Mouse (Mus musculus): ENCODE data around the gene Bhlhe23.

The Bhlhe23 gene

GRCm38 (mm10) chr2:180775223-180775622 lies 1.5 kb downstream of the Bhlhe23 start:
- in situ Hi-C loops (cut with MboI) = loop anchor here (10.0 kb wide), 1 partner anchor 200 kb away; no protein-coding TSS in a partner anchor

- in situ Hi-C loops (cut with MboI) = no loop called here
These were observed 11.0 kb downstream of the Bhlhe23 start for GRCm38 (mm10) chr2:180765713-180766112.

- in situ Hi-C loops (cut with MboI) = no loop called here
These were observed 11.7 kb downstream of the Bhlhe23 start for GRCm38 (mm10) chr2:180764986-180765385.

GRCm38 (mm10) chr2:180758513-180759263 lies 18.0 kb downstream of the Bhlhe23 start:
- in situ Hi-C loops (cut with MboI) = no loop called here

- in situ Hi-C loops (cut with MboI) = no loop called here
These were observed 19.9 kb downstream of the Bhlhe23 start for GRCm38 (mm10) chr2:180756786-180757185.

GRCm38 (mm10) chr2:180755896-180756295 lies 20.8 kb downstream of the Bhlhe23 start:
- in situ Hi-C loops (cut with MboI) = no loop called here

GRCm38 (mm10) chr2:180754976-180755688 lies 21.6 kb downstream of the Bhlhe23 start:
- in situ Hi-C loops (cut with MboI) = no loop called here

- in situ Hi-C loops (cut with MboI) = no loop called here
These were observed 27.8 kb downstream of the Bhlhe23 start for GRCm38 (mm10) chr2:180748904-180749303.

- in situ Hi-C loops (cut with MboI) = no loop called here
These were observed 30.0 kb downstream of the Bhlhe23 start for GRCm38 (mm10) chr2:180746569-180747192.

- in situ Hi-C loops (cut with MboI) = no loop called here
These were observed 31.3 kb downstream of the Bhlhe23 start for GRCm38 (mm10) chr2:180745248-180745927.

- in situ Hi-C loops (cut with MboI) = no loop called here
These were observed 33.4 kb downstream of the Bhlhe23 start for GRCm38 (mm10) chr2:180743321-180743720.

GRCm38 (mm10) chr2:180742820-180743219 lies 33.9 kb downstream of the Bhlhe23 start:
- in situ Hi-C loops (cut with MboI) = no loop called here

- in situ Hi-C loops (cut with MboI) = no loop called here
These were observed 35.3 kb downstream of the Bhlhe23 start for GRCm38 (mm10) chr2:180741421-180741820.

GRCm38 (mm10) chr2:180740349-180740748 lies 36.4 kb downstream of the Bhlhe23 start:
- in situ Hi-C loops (cut with MboI) = no loop called here

GRCm38 (mm10) chr2:180737984-180738383 lies 38.7 kb downstream of the Bhlhe23 start:
- in situ Hi-C loops (cut with MboI) = no loop called here

- in situ Hi-C loops (cut with MboI) = no loop called here
These were observed 41.5 kb downstream of the Bhlhe23 start for GRCm38 (mm10) chr2:180735232-180735631.

- in situ Hi-C loops (cut with MboI) = no loop called here
These were observed 44.7 kb downstream of the Bhlhe23 start for GRCm38 (mm10) chr2:180731984-180732383.

GRCm38 (mm10) chr2:180731036-180731435 lies 45.7 kb downstream of the Bhlhe23 start:
- in situ Hi-C loops (cut with MboI) = no loop called here

GRCm38 (mm10) chr2:180727613-180728021 lies 49.1 kb downstream of the Bhlhe23 start:
- in situ Hi-C loops (cut with MboI) = no loop called here

- in situ Hi-C loops (cut with MboI) = no loop called here
These were observed 49.9 kb downstream of the Bhlhe23 start for GRCm38 (mm10) chr2:180726658-180727442.
